Mouse (Mus musculus) stomach, embryonic 14.5 days (tissue): Measurements from ENCODE around the gene Bag1. TPM values are rescaled to one million over a fixed set of nuclear protein-coding genes. Genes with fewer than 3 reads are reported as not detected.
"Not testable (repeated sequence)": the region's sequence is repeated elsewhere in the genome, so short reads cannot be mapped to it uniquely, and the experiment has no call there.

Experiments
- ATAC-seq: fragments of 200-750 bp; cut with Nextera tagmentation; 2 replicates; pipeline ENCODE4 v1.8.0; 2017; ENCODE audit warnings: low read depth, moderate TSS enrichment; ENCODE audit not compliant: insufficient number of reproducible peaks, insufficient read depth, low FRiP score
- H3K27ac ChIP-seq: fragments of 300-500 bp; sonication (generic); 2 replicates; pipeline ENCODE4 v1.5.1; 2014; ENCODE audit warnings: mild to moderate bottlenecking, low read length, moderate library complexity, mixed read lengths
- H3K27me3 ChIP-seq: fragments of 300-500 bp; sonication (generic); 2 replicates; pipeline ENCODE4 v1.6.1; 2014; ENCODE audit warnings: low read length, control low read depth, mixed read lengths; ENCODE audit not compliant: control insufficient read depth, insufficient read depth
- H3K36me3 ChIP-seq: fragments of 300-500 bp; sonication (generic); 2 replicates; pipeline ENCODE4 v1.6.1; 2014; ENCODE audit warnings: mild to moderate bottlenecking, control low read depth, low read length, moderate library complexity, mixed read lengths; ENCODE audit not compliant: control insufficient read depth, insufficient read depth
- H3K4me1 ChIP-seq: fragments of 300-500 bp; sonication (generic); 2 replicates; pipeline ENCODE4 v1.6.1; 2014; ENCODE audit warnings: low read length, control low read depth, mixed read lengths; ENCODE audit not compliant: control insufficient read depth, insufficient read depth
- H3K4me2 ChIP-seq: fragments of 300-500 bp; sonication (generic); replicated peaks from 2 replicates; pipeline ENCODE4 v1.6.1; 2014; ENCODE audit warnings: low read depth, low read length, control low read depth
- H3K4me3 ChIP-seq: fragments of 300-500 bp; sonication (generic); 2 replicates; pipeline ENCODE4 v1.5.1; 2014; ENCODE audit warnings: low read depth, low read length, control low read depth
- H3K9ac ChIP-seq: fragments of 300-500 bp; sonication (generic); replicated peaks from 2 replicates; pipeline ENCODE4 v1.6.1; 2014; ENCODE audit warnings: low read depth, mild to moderate bottlenecking, control low read depth, low read length, moderate library complexity, mixed read lengths
- H3K9me3 ChIP-seq: fragments of 300-500 bp; sonication (generic); 2 replicates; pipeline ENCODE4 v1.6.1; 2016; ENCODE audit warnings: low read depth, low read length, control low read depth; ENCODE audit not compliant: control insufficient read depth
- whole genome bisulfite sequencing: fragments of 180-500 bp; shearing (Covaris S2); extraction: QIAGEN DNeasy Blood & Tissue Kit; methylation state at CpG from one replicate; pipeline ENCODE4 v1.1.7; 2014; 5-methylcytosine and 5-hydroxymethylcytosine counted together
- polyA plus RNA-seq: library from polyadenylated mRNA; unstranded; fragments of >200 nt; fragmentation: Nextera tagmentation; extraction: Ambion mirVana; gene quantifications from 2 replicates; pipeline ENCODE4 v1.2.1, GENCODE M21; 2014

Bag1 gene
- polyA plus RNA-seq, 1 experiment from 2014 or later, result 209 TPM

DNA sequence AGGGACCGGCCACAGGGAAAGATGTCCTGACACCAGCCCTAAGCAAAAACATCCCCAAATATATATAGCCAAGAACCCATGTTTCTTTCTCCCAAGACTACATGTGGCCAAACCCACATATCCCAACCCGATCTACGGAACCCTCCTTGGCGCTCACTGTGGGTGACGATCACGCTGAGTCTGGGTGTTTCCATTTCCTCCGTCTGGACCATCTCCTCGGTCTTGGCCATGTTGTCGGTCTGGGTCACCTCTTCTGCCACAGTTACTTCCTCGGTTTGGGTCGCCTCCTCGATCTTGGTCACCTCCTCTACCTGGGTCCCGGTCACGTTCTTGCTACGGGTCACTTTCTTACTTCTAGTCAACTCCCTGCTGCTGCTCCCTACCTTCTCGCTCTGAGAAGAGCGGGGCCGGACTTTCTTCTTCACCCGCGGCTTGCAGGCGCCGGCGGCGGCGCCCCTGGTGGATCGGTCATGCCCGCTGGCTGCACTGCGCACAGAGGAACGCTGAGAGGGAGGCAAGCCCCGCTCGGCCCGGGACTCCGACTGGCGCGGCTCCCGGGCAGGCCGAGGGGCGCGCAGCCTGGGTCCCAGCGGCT is 432 bp downstream of the Bag1 start:
- peak overlapping the region; percentile 85 for H3K27ac ChIP-seq
- no peaks in the 10 kb centered on the region for H3K9me3 ChIP-seq
- H3K4me1 ChIP-seq, result peaks cover 14% of the 10 kb centered on the region
- peak overlapping the region; percentile 80 for H3K9ac ChIP-seq
- H3K4me2 ChIP-seq, result peak overlapping the region; percentile 84
- no peaks in the 10 kb centered on the region for H3K27me3 ChIP-seq
- under 1% methylated on average over 40 of the region's 40 CpGs for WGBS
- peaks cover 29% of the 10 kb centered on the region for H3K36me3 ChIP-seq
- peak; percentile 3; the same call in 1 of the 2 replicates for ATAC-seq
- H3K4me3 ChIP-seq, result peak overlapping the region; percentile 92

GRCm38 (mm10) chr4:40946516-40947121 is 1.5 kb downstream of the Bag1 start:
- peaks cover 32% of the 10 kb centered on the region for H3K36me3 ChIP-seq
- 75% methylated on average over 7 of the region's 7 CpGs for WGBS
- ATAC-seq, result no peak
- no peaks in the 10 kb centered on the region for H3K9me3 ChIP-seq
- peak overlapping the region; percentile 92 for H3K4me3 ChIP-seq
- H3K27ac ChIP-seq, result no peak overlapping the region
- no peaks in the 10 kb centered on the region for H3K27me3 ChIP-seq
- peak overlapping the region; percentile 80; the same call in 1 of the 2 replicates for H3K9ac ChIP-seq
- H3K4me1 ChIP-seq, result peaks cover 14% of the 10 kb centered on the region
- peak overlapping the region; percentile 84 for H3K4me2 ChIP-seq

- Histone ChIP-seq H3K4me1 (peaks cover 7% of the 10 kb centered on the region), H3K27ac (no peak overlapping the region), H3K9me3 (0 out of 2 replicates have a peak, but pooled peaks cover 5% of the 10 kb centered on the region), H3K27me3 (no peaks in the 10 kb centered on the region), H3K36me3 (peaks cover 46% of the 10 kb centered on the region), H3K9ac (no peak overlapping the region), H3K4me2 (no peak overlapping the region), H3K4me3 (no peak overlapping the region)
- 97% methylated on average over 5 of the region's 5 CpGs for WGBS
- ATAC-seq, result no peak
Observed at GRCm38 (mm10) chr4:40943651-40944050, 4.4 kb downstream of the Bag1 start.

DNA sequence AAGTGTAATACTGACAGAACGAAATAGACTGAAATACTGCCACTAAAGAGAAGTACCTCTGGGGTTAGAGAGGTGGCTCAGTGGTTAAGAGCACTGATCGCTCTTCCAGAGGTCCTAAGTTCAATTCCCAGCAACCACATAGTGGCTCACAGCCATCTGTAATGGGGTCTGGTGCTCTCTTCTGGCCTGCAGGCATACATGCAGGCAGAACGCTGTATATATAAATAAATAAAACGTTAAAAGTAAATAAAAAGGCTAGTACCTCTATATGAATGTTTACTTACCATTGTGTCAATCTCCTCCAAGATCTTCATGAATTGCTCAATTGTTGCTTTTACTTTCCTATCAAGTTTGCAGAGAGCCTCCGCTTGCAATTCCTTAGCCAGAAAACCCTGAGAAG is 9.3 kb downstream of the Bag1 start:
- ATAC-seq, result no peak
- no peaks in the 10 kb centered on the region for H3K4me1 ChIP-seq
- peaks cover 70% of the 10 kb centered on the region for H3K36me3 ChIP-seq
- H3K27me3 ChIP-seq, result no peaks in the 10 kb centered on the region
- no peak overlapping the region for H3K27ac ChIP-seq
- H3K9ac ChIP-seq, result no peak overlapping the region
- H3K4me3 ChIP-seq, result no peak overlapping the region
- H3K4me2 ChIP-seq, result no peak overlapping the region
- H3K9me3 ChIP-seq, result 0 out of 2 replicates have a peak, but pooled peaks cover 5% of the 10 kb centered on the region
- 92% methylated on average over 5 of the region's 5 CpGs for WGBS

DNA sequence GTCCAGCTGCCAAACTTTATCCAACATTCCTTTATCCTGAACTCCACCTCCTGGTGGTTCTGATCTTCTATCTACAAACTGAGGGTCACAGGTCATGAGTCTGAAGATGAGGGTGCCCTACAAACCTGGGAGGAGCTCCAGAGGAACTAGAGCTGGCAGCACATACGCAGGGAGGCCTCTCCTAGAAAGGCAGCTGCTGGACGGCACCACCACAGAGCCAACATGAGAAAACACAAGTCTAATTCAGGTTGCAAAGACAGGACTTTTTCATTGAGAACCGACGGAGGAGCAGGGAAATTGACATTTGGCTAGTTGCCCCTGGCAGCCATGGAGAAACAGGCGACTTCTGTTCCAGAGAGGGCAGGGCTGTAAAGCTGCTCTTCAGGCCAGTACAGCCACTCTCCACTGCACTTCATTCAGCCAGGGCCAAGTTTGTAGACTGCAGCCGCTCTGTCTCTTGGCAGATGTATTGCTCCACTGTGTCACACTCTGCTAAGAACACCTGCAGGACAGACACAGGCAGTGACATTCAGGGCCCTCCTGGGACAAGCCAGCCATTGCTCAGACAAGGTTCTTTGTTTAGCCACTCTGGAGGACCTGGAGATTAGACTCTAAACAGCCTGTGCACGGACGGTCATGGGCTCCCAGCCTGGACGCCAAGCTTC is 11.8 kb downstream of the Bag1 start:
- Histone ChIP-seq H3K4me3 (no peak overlapping the region), H3K4me1 (no peaks in the 10 kb centered on the region), H3K9me3 (0 out of 2 replicates have a peak, but pooled peaks cover 5% of the 10 kb centered on the region), H3K27ac (no peak overlapping the region), H3K27me3 (no peaks in the 10 kb centered on the region), H3K36me3 (peaks cover 67% of the 10 kb centered on the region), H3K4me2 (no peak overlapping the region), H3K9ac (no peak overlapping the region)
- WGBS, result 90% methylated on average over 9 of the region's 9 CpGs
- no peak for ATAC-seq

GRCm38 (mm10) chr4:40934369-40934768 is 13.7 kb downstream of the Bag1 start:
- 93% methylated on average over 3 of the region's 3 CpGs for WGBS
- not testable (repeated sequence) for ATAC-seq, H3K9ac ChIP-seq, H3K9me3 ChIP-seq, H3K4me3 ChIP-seq, H3K27me3 ChIP-seq, H3K27ac ChIP-seq, H3K4me2 ChIP-seq, H3K4me1 ChIP-seq
- H3K36me3 ChIP-seq, result peaks cover 50% of the 10 kb centered on the region

DNA sequence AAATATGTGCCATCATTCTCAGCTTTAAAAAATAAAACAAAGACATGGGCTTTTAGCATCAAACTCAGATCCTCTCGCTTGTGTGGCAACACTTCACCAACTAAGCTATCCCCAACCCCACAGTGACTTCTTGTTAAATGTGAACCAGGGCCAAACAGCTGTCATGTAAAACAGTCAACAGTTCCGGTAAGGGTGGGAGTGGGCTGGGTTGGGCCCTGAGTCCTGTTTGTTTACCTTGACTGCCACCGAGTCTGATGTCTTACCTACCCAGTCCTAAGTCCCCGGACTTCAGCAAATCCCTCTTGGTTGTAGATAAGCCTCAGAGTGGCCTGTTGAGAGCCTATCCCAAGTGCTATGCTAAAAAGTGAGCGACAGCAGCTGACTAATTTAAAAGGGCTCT is 14.4 kb downstream of the Bag1 start:
- 81% methylated on average over 5 of the region's 5 CpGs for WGBS
- no peaks in the 10 kb centered on the region for H3K9me3 ChIP-seq
- peaks cover 43% of the 10 kb centered on the region for H3K36me3 ChIP-seq
- no peak for ATAC-seq
- no peak overlapping the region for H3K4me2 ChIP-seq
- H3K4me1 ChIP-seq, result no peaks in the 10 kb centered on the region
- H3K9ac ChIP-seq, result no peak overlapping the region
- H3K4me3 ChIP-seq, result no peak overlapping the region
- no peaks in the 10 kb centered on the region for H3K27me3 ChIP-seq
- no peak overlapping the region for H3K27ac ChIP-seq

DNA sequence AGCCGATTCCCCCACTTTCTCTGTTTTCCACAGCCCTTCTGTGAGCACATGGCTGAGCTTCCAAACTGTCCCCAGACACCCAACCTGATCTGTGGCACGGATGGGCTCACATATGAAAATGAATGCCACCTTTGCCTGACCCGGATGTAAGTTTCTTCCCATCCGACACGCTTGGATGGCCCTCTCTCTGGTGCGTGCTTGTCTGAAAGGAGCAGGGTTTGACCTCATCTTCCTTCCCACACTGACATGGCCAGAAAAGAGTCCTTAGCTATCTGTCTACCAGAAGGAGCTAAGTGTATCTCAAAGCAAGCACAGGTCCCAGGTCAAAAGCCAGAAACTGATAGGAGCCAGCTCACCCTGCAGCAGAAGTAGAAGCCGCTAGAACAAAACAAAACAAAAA is 19.0 kb downstream of the Bag1 start:
- no peak overlapping the region for H3K9ac ChIP-seq
- H3K4me2 ChIP-seq, result no peak overlapping the region
- peaks cover 14% of the 10 kb centered on the region for H3K36me3 ChIP-seq
- H3K4me3 ChIP-seq, result no peak overlapping the region
- H3K27me3 ChIP-seq, result no peaks in the 10 kb centered on the region
- no peaks in the 10 kb centered on the region for H3K4me1 ChIP-seq
- no peak for ATAC-seq
- 83% methylated on average over 7 of the region's 7 CpGs for WGBS
- no peak overlapping the region for H3K27ac ChIP-seq
- H3K9me3 ChIP-seq, result no peaks in the 10 kb centered on the region
